Mouse (Mus musculus): Measurements from ENCODE around the gene Mapk3.
A peak's percentile ranks its signal among the peaks of the same experiment; 100 is the strongest.

- peak; percentile 98 for TF ChIP-seq POLR2A (IDR thresholded peaks at IDR 0.05; ENCODE audit: extremely low read depth, insufficient read depth, low read length)
- TF ChIP-seq CTCF (IDR thresholded peaks at IDR 0.05; ENCODE audit: low read depth, low read length) = 0 out of 2 replicates have a peak, but pooled peaks have one; percentile 24
Measured at GRCm38 (mm10) chr7:126799050-126799467, 39.7 kb downstream of the Mapk3 start.
